Mouse (Mus musculus) hindbrain, embryonic 16.5 days (tissue): ENCODE measurements around the gene Ms4a5. TPM values are rescaled to one million over a fixed set of nuclear protein-coding genes. Genes with fewer than 3 reads are reported as not detected.
"Not testable (repeated sequence)": the region's sequence is repeated elsewhere in the genome, so short reads cannot be mapped to it uniquely, and the experiment has no call there.

Experiments used
- ATAC-seq: fragments of 200-750 bp; cut with Nextera tagmentation; 2 replicates; pipeline ENCODE4 v1.8.0; 2017; ENCODE audit warnings: moderate TSS enrichment, moderate library complexity
- H3K27ac ChIP-seq: fragments of 300-500 bp; sonication (generic); 2 replicates; pipeline ENCODE4 v1.5.1; 2014; ENCODE audit warnings: low read depth, mild to moderate bottlenecking, control low read depth, low read length, moderate library complexity
- H3K27me3 ChIP-seq: fragments of 300-500 bp; sonication (generic); replicated peaks from 2 replicates; pipeline ENCODE4 v1.6.1; 2014; ENCODE audit warnings: low read length; ENCODE audit not compliant: control insufficient read depth, insufficient read depth
- H3K36me3 ChIP-seq: fragments of 300-500 bp; sonication (generic); 2 replicates; pipeline ENCODE4 v1.6.1; 2014; ENCODE audit warnings: mild to moderate bottlenecking, low read length, moderate library complexity, mixed read lengths; ENCODE audit not compliant: control insufficient read depth, insufficient read depth
- H3K4me1 ChIP-seq: fragments of 300-500 bp; sonication (generic); 2 replicates; pipeline ENCODE4 v1.6.1; 2014; ENCODE audit warnings: low read depth, low read length; ENCODE audit not compliant: control insufficient read depth, insufficient read depth
- H3K4me2 ChIP-seq: fragments of 300-500 bp; sonication (generic); 2 replicates; pipeline ENCODE4 v1.6.1; 2014; ENCODE audit warnings: mild to moderate bottlenecking, low read length, control low read depth, moderate library complexity
- H3K4me3 ChIP-seq: fragments of 300-500 bp; sonication (generic); 2 replicates; pipeline ENCODE4 v1.5.1; 2014; ENCODE audit warnings: mild to moderate bottlenecking, low read length, control low read depth, moderate library complexity
- H3K9ac ChIP-seq: fragments of 300-500 bp; sonication (generic); 2 replicates; pipeline ENCODE4 v1.6.1; 2014; ENCODE audit warnings: low read depth, mild to moderate bottlenecking, control low read depth, low read length, moderate library complexity
- H3K9me3 ChIP-seq: fragments of 300-500 bp; sonication (generic); 2 replicates; pipeline ENCODE4 v1.6.1; 2014; ENCODE audit warnings: mild to moderate bottlenecking, low read length, moderate library complexity; ENCODE audit not compliant: control insufficient read depth
- WGBS: fragments of 180-500 bp; shearing (Covaris S2); extraction: QIAGEN DNeasy Blood & Tissue Kit; methylation state at CpG from one replicate; pipeline ENCODE4 v1.1.7; 2014; 5-methylcytosine and 5-hydroxymethylcytosine counted together
- polyA plus RNA-seq: library from polyadenylated mRNA; unstranded; fragments of >200 nt; fragmentation: Nextera tagmentation; extraction: Ambion mirVana; gene quantifications from 2 replicates; pipeline ENCODE4 v1.2.1, GENCODE M21; 2015

Gene Ms4a5
- polyA plus RNA-seq, 1 experiment from 2014 or later: not detected

DNA sequence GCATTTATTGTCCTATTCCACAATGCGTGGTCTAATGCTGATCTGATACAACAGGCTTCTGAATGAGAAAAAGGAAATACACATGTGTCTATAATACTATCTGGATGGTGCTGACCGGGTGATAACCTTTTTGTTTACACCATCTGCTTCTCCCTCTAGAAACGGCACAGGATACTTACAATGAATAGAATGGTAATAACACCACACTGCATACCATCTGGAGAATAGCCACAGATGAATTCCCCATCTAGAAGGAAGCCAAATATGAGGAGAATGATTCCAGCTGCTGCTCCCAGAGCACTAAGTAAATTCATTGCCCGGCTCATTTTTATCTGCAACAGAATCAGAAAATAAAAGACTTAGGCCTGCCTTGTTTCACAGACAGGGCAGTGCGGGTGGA, 7.2 kb downstream of the Ms4a5 start:
- Histone ChIP-seq H3K9ac (no peak overlapping the region), H3K27me3 (no peaks in the 10 kb centered on the region), H3K4me1 (no peaks in the 10 kb centered on the region), H3K4me3 (no peak overlapping the region), H3K36me3 (no peaks in the 10 kb centered on the region), H3K9me3 (no peaks in the 10 kb centered on the region), H3K27ac (no peak overlapping the region), H3K4me2 (no peak overlapping the region)
- ATAC-seq: no peak
- WGBS: 60% methylated on average over 5 of the region's 5 CpGs

DNA sequence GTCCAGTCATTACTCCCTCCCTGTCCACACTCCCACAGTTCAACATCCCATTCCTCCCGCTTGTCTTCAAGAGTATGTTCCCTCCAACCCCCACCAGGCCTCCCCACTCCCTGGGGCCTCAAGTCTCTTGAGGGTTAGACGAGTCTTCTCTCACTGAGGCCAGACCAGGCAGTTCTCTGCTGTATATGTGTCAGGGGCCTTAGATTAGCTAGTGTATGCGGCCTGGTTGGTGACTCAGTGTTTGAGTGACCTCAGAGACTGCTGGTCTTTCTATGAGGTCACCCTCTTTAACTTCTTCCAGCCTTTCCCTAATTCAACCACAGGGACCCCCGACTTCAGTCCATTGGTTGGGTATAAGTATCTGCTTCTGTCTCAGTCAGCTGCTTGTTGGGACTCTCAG, 16.7 kb downstream of the Ms4a5 start:
- Histone ChIP-seq H3K36me3 (no peaks in the 10 kb centered on the region), H3K4me1 (no peaks in the 10 kb centered on the region), H3K27ac (no peak overlapping the region), H3K4me3 (no peak overlapping the region), H3K27me3 (no peaks in the 10 kb centered on the region), H3K4me2 (no peak overlapping the region), H3K9me3 (no peaks in the 10 kb centered on the region), H3K9ac (no peak overlapping the region)
- no peak for ATAC-seq
- 88% methylated on average over 4 of the region's 4 CpGs for WGBS

DNA sequence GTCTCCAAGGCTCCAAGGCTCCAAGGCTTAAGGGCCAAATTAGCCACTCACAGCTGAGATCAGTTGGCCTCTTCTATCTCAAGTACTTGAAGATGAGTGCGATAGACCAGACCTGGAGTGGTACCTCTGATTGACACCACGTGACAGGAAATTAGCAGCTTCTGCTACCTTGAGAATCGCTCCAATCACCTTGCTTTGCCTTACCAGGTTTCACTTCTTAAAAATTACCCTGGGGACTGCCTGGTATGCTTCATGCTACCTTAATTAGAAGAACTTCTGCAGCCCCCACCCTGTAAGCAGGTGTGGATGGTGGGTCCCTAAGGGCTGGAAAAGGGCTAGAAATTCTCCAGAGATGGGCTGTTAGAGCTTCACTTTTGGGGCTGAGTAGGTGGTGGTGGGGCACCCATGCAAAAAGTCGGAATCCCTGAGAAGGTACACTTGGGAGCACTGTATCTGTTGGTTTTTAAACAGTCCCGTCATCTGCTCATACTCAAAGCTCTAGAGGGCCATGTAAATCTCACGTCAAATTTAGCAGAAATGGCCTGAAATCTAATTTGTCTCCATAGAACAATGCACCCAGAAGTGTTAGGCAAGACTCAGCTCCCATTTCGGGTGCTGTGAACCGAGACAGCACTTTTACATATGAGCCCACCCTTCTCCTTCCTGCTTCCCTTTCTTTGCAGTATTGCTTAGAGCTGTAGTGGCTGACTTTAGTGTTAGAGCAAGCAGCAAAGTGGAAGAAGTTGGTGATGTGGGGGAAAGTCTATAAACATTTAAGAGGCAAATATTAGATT, 17.4 kb downstream of the Ms4a5 start, which contains the start of gene Ms4a1:
Gene Ms4a1 (minus strand): TSS at position 190 of the 794 bp plus-strand sequence.
- ATAC-seq: no peak
- Histone ChIP-seq H3K36me3 (no peaks in the 10 kb centered on the region), H3K27ac (no peak within 1 kb of the TSS), H3K4me2 (no peak within 1 kb of the TSS), H3K4me1 (no peaks in the 10 kb centered on the region), H3K9ac (no peak within 1 kb of the TSS), H3K4me3 (no peak within 1 kb of the TSS), H3K27me3 (no peaks in the 10 kb centered on the region), H3K9me3 (no peaks in the 10 kb centered on the region)
- 85% methylated on average over 8 of the region's 8 CpGs for WGBS

DNA sequence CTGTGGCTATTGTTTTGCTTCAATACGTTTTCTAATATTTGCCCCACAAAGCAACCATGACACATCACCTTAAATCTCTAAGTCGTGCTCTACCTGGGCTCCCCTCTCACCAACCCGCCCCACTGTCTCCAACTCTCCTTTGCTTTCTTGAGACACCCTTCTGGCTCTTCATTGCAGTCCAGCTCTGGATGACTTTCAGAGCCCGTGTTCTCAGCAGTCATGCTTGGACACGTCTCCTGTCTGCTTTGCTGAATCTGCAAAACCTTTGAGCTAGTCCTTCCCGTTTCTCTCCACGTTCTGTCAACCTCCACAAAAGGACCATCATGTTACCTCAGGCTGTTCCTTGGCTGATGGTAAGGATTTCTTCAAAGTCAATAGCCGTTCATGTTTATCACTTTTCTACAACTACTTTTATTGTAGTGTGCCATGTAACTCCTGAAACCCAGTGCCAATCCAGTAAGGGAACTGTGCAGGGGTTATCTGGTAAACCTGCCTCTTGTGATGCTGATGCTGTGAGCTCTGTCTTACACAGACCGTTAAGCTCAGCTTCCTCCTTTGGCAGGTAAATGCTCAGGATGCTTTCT, 19.0 kb downstream of the Ms4a5 start:
- no peak for ATAC-seq
- Histone ChIP-seq H3K4me1 (no peaks in the 10 kb centered on the region), H3K36me3 (no peaks in the 10 kb centered on the region), H3K9ac (no peak overlapping the region), H3K27ac (no peak overlapping the region), H3K9me3 (no peaks in the 10 kb centered on the region), H3K4me3 (no peak overlapping the region), H3K27me3 (no peaks in the 10 kb centered on the region), H3K4me2 (no peak overlapping the region)
- WGBS: 89% methylated on average over 9 of the region's 9 CpGs

DNA sequence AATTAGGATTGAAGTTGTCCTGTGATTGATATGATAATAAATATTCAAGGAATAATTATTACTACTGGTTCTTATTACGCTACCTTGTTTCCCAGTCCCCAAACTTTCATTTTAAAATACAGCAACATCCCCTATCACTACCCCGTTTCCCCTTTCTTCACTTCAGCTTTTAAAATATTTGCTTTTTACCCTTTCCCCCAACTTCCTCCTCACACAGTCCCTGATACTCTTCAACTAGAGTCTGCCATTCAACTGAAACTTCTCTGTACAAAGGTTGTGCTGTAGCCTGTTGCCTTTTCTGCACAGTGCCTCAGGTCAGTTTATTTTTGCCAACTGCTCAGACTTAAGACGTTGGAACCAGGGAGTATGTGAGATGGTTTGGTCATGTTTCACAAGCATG, 20.1 kb downstream of the Ms4a5 start:
- H3K4me2 ChIP-seq: no peak overlapping the region
- no peak overlapping the region for H3K27ac ChIP-seq
- no peak overlapping the region for H3K9ac ChIP-seq
- no peaks in the 10 kb centered on the region for H3K36me3 ChIP-seq
- no peaks in the 10 kb centered on the region for H3K9me3 ChIP-seq
- no peak overlapping the region for H3K4me3 ChIP-seq
- H3K27me3 ChIP-seq: no peaks in the 10 kb centered on the region
- no peaks in the 10 kb centered on the region for H3K4me1 ChIP-seq
- WGBS: 91% methylated on average over 3 of the region's 3 CpGs
- ATAC-seq: no peak

DNA sequence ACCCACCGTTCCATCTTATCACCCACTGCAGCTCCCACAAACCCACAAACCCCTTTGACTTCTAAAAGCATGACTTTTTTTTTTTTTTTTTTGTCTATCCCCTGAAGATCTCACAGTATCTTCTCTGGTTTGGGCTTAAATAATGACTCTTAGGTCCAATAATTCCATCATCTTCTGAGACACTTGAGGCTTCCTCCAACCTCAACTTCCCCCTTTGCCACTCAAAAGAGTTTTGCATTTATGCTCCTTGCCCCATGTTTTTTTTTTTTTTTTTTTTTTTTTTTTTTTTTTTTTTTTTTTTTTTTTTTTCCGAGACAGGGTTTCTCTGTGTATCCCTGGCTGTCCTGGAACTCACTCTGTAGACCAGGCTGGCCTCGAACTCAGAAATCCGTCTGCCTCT, 20.7 kb downstream of the Ms4a5 start:
- H3K27ac ChIP-seq, H3K4me3 ChIP-seq, H3K9me3 ChIP-seq, H3K4me2 ChIP-seq, H3K27me3 ChIP-seq, H3K4me1 ChIP-seq, H3K36me3 ChIP-seq, ATAC-seq, H3K9ac ChIP-seq: not testable (repeated sequence)
- WGBS: 71% methylated on average over 4 of the region's 4 CpGs

DNA sequence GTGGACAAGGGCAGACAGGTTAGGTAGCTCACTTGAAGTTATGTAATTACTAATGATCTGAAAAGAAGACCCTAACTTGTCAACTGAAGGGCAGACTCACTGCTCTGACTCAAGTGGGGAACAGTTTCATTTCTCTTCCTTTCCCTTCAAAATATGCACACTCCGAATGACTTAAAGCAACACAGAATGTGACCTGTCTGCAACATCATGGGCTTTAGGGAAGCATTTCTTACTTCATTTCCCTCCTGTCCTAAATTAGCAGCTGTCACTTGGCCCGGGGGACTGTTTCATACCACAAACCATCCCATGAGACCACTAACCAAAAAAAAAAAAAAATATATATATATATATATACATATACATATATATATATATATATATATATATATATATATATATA, 22.2 kb downstream of the Ms4a5 start:
- no peak for ATAC-seq
- Histone ChIP-seq H3K9me3 (no peaks in the 10 kb centered on the region), H3K36me3 (no peaks in the 10 kb centered on the region), H3K4me3 (no peak overlapping the region), H3K4me1 (no peaks in the 10 kb centered on the region), H3K27ac (no peak overlapping the region), H3K27me3 (no peaks in the 10 kb centered on the region), H3K9ac (no peak overlapping the region), H3K4me2 (no peak overlapping the region)
- 92% methylated on average over 2 of the region's 2 CpGs for WGBS

DNA sequence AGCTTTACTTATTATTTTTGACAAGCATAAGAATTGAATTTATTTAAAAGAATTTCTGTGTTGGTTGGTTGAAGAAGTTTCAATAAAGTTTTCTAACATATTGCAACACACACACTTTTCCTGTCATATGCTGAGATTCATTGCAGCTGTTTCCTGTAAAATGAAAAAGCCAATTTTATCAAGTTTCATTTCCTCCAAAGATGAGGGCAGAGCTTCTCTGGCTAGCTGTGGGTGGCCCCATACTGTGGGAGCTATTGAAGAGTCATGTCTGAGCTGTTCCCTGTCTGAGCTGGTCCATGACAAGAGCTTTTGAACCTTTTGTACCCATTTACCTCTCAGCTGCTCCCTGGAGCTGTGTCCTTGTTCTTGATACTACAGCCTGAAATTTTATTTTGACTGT, 39.4 kb downstream of the Ms4a5 start:
- ATAC-seq: no peak
- Histone ChIP-seq H3K27ac (no peak overlapping the region), H3K4me3 (no peak overlapping the region), H3K9ac (no peak overlapping the region), H3K27me3 (no peaks in the 10 kb centered on the region), H3K4me2 (no peak overlapping the region), H3K4me1 (no peaks in the 10 kb centered on the region), H3K9me3 (no peaks in the 10 kb centered on the region), H3K36me3 (no peaks in the 10 kb centered on the region)

DNA sequence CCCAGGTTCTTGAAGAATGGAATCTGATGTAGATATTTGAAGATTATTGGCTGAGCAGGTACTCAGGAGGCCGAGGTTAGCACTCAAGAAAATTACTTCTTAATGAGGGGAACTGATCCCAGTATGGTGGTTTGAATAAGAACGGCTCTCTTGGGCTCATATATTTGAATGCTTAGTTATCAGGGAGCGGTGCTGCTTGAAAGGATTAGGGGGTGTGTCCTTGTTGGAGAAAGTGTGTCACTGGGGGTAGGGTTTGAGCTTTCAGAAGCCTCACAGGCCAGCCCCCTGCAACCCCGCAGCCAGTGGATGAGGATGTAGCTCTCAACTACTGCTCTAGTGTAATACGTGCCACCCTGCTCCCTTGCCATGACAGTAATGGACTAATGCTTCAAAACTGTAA, 41.1 kb downstream of the Ms4a5 start:
- H3K9ac ChIP-seq: no peak overlapping the region
- no peak overlapping the region for H3K27ac ChIP-seq
- H3K4me3 ChIP-seq: no peak overlapping the region
- WGBS: 59% methylated on average over 5 of the region's 5 CpGs
- no peaks in the 10 kb centered on the region for H3K27me3 ChIP-seq
- no peaks in the 10 kb centered on the region for H3K36me3 ChIP-seq
- H3K9me3 ChIP-seq: no peaks in the 10 kb centered on the region
- H3K4me2 ChIP-seq: no peak overlapping the region
- no peaks in the 10 kb centered on the region for H3K4me1 ChIP-seq
- peak; percentile 93 for ATAC-seq
